Mouse (Mus musculus) hindbrain, embryonic 11.5 days (tissue): Measurements from ENCODE around the gene Ifit3b. TPM values are rescaled to one million over a fixed set of nuclear protein-coding genes. Genes with fewer than 3 reads are reported as not detected.
"Not testable (repeated sequence)": the region's sequence is repeated elsewhere in the genome, so short reads cannot be mapped to it uniquely, and the experiment has no call there.

Source experiments
- ATAC-seq: fragments of 200-750 bp; cut with Nextera tagmentation; 2 replicates; pipeline ENCODE4 v1.8.0; 2017; ENCODE audit warnings: mild to moderate bottlenecking, moderate TSS enrichment, moderate library complexity; ENCODE audit not compliant: low FRiP score
- DNase-seq: peaks from one replicate; pipeline ENCODE4 v3.0.0-alpha.2; 2015; ENCODE audit warnings: low spot score
- H3K27ac ChIP-seq: fragments of 300-500 bp; sonication (generic); 2 replicates; pipeline ENCODE4 v1.5.1; 2014; ENCODE audit warnings: mild to moderate bottlenecking, low read depth, low read length
- H3K27me3 ChIP-seq: fragments of 300-500 bp; sonication (generic); 2 replicates; pipeline ENCODE4 v1.6.1; 2014; ENCODE audit warnings: mild to moderate bottlenecking, low read length, moderate library complexity, mixed read lengths; ENCODE audit not compliant: control insufficient read depth, insufficient read depth
- H3K36me3 ChIP-seq: fragments of 300-500 bp; sonication (generic); 2 replicates; pipeline ENCODE4 v1.6.1; 2014; ENCODE audit warnings: mild to moderate bottlenecking, low read length, moderate library complexity, mixed read lengths; ENCODE audit not compliant: control insufficient read depth, insufficient read depth
- H3K4me1 ChIP-seq: fragments of 300-500 bp; sonication (generic); replicated peaks from 2 replicates; pipeline ENCODE4 v1.6.1; 2014; ENCODE audit warnings: low read length, mixed read lengths; ENCODE audit not compliant: control insufficient read depth, insufficient read depth
- H3K4me2 ChIP-seq: fragments of 300-500 bp; sonication (generic); replicated peaks from 2 replicates; pipeline ENCODE4 v1.6.1; 2014; ENCODE audit warnings: mild to moderate bottlenecking, low read depth, low read length
- H3K4me3 ChIP-seq: fragments of 300-500 bp; sonication (generic); 2 replicates; pipeline ENCODE4 v1.5.1; 2014; ENCODE audit warnings: low read depth, low read length
- H3K9ac ChIP-seq: fragments of 300-500 bp; sonication (generic); 2 replicates; pipeline ENCODE4 v1.6.1; 2014; ENCODE audit warnings: low read depth, low read length
- H3K9me3 ChIP-seq: fragments of 300-500 bp; sonication (generic); 2 replicates; pipeline ENCODE4 v1.6.1; 2016; ENCODE audit warnings: low read length; ENCODE audit not compliant: control insufficient read depth
- WGBS: fragments of 180-500 bp; shearing (Covaris S2); extraction: QIAGEN DNeasy Blood & Tissue Kit; methylation state at CpG from one replicate; pipeline ENCODE4 v1.1.7; 2014; 5-methylcytosine and 5-hydroxymethylcytosine counted together
- polyA plus RNA-seq: library from polyadenylated mRNA; unstranded; fragments of >200 nt; fragmentation: Nextera tagmentation; extraction: Ambion mirVana; gene quantifications from 2 replicates; pipeline ENCODE4 v1.2.1, GENCODE M21; 2014

The Ifit3b gene
- 0.28 TPM in 1 of 2 replicates, not detected in the other for polyA plus RNA-seq

DNA sequence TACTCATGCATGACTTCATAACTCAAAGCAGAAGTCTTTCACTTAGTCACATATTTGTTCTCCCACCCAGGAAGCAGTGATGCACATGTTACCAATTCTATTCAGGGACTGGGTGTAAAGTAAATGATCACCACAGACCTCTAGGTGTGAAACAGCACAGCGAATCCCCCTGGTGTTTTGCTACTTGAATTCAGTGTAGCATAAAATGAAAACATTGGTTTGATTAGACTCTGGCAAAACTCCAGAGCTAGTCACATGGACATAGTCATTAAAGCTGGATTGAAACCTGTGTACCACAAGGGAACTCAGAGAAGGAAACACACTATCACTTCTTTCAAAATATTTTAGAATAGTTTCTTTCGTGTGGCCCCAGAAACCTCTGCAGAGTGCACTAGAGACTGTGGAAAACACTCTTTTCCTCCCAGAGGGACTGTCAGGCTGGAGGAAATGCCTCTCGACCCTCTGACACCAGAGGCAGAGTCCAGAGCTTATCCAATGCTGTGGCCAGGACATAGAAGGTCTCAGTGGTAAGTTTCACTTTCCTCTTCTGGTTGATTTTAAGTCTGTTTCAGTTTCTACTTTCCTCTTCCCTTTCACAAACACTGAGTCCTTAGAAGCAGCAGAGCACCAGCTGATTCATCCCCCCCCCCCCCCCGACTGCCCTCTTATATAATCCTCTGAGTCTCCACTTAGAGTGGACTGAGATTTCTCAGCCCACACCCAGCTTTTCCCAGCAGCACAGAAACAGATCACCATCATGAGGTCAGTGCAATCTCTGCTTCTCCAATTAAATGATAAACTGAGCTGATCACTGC, at the start of gene Ifit3b:
TSS of gene Ifit3b (plus strand) at position 734 of the 815 bp plus-strand sequence.
- H3K4me3 ChIP-seq, H3K9ac ChIP-seq, H3K36me3 ChIP-seq, H3K27me3 ChIP-seq, DNase-seq, H3K4me1 ChIP-seq, ATAC-seq, H3K27ac ChIP-seq, H3K4me2 ChIP-seq, H3K9me3 ChIP-seq: not testable (repeated sequence)
- 65% methylated on average over 4 of the region's 4 CpGs for whole genome bisulfite sequencing

DNA sequence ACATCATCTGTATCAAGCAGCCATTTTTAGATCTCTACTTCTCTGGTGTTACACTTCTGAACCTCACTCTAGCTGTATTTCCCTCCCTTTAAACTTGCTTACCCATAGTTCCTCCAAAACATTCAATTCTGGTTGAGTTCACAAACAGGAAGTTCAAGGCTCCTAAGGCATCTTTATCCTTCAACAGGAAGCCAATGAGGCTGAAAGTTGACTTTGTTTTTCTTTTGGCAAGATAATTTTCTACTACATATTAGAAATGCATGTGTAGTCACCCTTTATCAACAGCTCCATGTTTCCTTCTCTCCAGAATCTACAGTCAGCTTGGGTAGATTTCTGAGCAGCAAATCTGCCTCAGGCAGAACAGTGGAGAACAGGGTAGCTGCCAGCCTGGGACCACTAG, 45.2 kb upstream of the Ifit3b start:
- Histone ChIP-seq H3K4me2 (no peak overlapping the region), H3K9me3 (no peaks in the 10 kb centered on the region), H3K4me3 (no peak overlapping the region), H3K27me3 (no peaks in the 10 kb centered on the region), H3K36me3 (no peaks in the 10 kb centered on the region), H3K9ac (no peak overlapping the region), H3K27ac (no peak overlapping the region), H3K4me1 (no peaks in the 10 kb centered on the region)
- DNase-seq (no peak), ATAC-seq (no peak)

DNA sequence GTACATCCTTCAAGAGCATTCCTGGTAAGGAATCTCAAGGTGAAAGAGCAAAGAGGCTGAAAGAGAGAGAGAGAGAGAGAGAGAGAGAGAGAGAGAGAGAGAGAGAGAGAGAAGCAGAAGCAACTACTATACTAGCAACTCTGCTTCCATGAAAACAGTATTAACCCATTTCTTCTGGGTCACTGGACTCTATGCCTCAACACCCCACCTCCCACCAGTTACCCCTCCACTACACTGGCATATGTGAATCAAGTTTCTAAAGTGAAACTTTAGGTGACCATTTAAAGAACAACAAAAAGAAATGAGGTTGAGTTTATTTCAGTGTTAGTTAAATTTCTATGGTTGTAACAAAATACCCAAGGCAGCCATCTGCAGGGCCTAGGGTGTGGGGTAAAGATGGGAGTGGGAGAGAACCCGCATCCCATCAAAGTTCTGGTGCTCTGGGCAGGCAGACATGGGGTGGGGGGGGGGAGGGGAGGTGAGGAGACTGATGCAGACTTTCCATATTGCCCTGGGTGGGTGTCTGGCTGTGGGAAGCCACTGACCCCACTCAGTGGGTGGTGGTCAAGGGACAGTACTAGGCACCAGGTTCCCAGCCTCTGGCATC, 41.5 kb upstream of the Ifit3b start:
- ATAC-seq (no peak), DNase-seq (no peak)
- Histone ChIP-seq H3K36me3 (no peaks in the 10 kb centered on the region), H3K27me3 (no peaks in the 10 kb centered on the region), H3K4me1 (no peaks in the 10 kb centered on the region), H3K27ac (no peak overlapping the region), H3K9ac (no peak overlapping the region), H3K4me3 (no peak overlapping the region), H3K4me2 (no peak overlapping the region), H3K9me3 (no peaks in the 10 kb centered on the region)
- WGBS: 83% methylated on average over 1 of the region's 1 CpGs

DNA sequence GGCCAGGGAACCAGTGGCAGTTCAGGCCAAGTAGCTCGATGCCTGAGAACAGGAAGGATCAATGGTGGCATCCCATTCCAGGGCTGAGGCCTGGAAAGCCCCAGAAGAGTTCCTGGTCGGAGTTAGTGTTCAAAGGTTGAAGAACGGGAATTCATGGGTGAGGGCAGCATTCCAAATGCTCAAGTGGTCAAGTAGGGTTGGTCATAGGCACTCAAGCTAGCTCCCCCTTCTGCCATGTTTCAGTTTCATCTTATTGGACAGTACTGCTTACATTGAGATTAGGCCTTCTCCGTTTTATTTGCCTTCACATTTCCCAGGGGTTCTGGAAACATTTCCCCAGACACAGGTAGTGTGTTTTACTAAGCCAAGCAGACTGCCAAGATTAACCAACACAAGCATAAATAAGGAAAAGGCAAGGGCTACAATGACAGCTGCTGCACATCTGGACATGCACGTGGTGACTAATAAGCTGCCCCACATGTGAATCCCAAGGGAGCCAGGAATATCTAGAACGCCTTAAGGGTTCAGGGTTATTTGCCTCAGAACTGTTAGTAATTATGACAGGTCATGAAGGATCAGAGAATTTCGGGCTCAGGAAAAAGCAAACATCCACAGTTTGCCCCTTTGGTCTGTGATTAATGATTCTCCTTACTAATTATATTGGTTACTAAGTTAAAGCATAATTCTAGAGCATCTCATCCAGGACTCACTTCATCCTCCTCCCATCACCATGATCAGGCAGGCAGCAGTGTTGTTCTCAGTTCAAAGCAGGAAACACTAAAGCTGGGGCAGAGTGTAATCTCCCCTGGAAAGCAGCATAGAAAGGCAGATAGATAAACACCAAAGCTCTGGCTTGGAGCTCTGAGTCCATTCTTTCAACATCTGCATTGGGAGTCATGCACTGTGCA, 38.5 kb upstream of the Ifit3b start:
- Histone ChIP-seq H3K9ac (no peak overlapping the region), H3K27me3 (no peaks in the 10 kb centered on the region), H3K4me2 (no peak overlapping the region), H3K9me3 (no peaks in the 10 kb centered on the region), H3K4me3 (no peak overlapping the region), H3K36me3 (no peaks in the 10 kb centered on the region), H3K27ac (no peak overlapping the region), H3K4me1 (no peaks in the 10 kb centered on the region)
- ATAC-seq: no peak
- 78% methylated on average over 7 of the region's 7 CpGs for WGBS
- DNase-seq: no peak

DNA sequence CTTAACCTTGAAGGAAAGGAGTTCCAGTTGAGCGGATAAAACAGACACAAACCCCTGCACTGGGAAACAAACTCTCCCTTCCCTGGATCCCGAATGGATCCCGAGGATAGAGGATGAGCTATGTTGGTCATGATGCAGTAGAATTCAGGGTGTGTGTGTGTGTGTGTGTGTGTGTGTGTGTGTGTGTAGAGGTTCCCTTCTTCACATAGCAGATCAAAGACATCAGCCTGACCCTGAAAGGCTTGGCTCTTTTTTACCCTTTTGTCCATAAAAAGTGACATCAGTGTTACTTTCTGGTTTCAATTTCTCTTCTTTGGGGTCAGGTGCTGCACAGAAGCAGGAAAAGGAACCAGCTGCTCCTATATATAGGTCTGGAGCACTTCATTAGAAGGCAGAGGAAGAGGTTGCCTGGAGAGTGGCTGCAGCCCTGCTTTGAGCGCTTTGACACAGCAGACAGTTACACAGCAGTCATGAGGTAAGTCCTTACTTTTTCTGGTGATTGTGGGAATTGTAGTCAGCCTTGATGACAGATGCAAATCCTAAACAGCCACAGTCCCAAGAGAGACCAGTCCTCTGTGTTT, 37.8 kb upstream of the Ifit3b start:
- H3K36me3 ChIP-seq: no peaks in the 10 kb centered on the region
- no peak overlapping the region for H3K27ac ChIP-seq
- WGBS: 76% methylated on average over 4 of the region's 4 CpGs
- H3K4me3 ChIP-seq: no peak overlapping the region
- H3K9me3 ChIP-seq: no peaks in the 10 kb centered on the region
- no peak overlapping the region for H3K9ac ChIP-seq
- H3K4me2 ChIP-seq: no peak overlapping the region
- no peak for ATAC-seq
- H3K27me3 ChIP-seq: no peaks in the 10 kb centered on the region
- no peaks in the 10 kb centered on the region for H3K4me1 ChIP-seq
- DNase-seq: no peak

DNA sequence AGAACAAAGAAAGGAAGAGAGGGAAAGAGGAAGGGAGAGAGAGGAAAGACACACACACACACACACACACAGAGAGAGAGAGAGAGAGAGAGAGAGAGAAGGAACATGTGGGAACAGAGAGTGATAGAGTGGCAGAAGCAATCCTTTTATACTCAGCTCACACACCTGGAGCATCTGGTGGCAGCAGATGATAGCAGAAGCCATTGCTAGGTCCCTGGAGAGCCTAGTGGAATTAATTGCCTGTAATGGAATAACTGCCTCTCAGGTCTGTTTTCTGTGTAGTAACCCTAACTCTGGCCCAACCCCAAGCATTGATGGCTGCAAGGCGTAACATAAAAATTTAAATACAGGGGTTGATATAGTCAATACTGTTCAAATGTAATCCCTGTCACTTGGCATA, 36.7 kb upstream of the Ifit3b start:
- no peak overlapping the region for H3K9ac ChIP-seq
- DNase-seq (no peak), ATAC-seq (no peak)
- no peaks in the 10 kb centered on the region for H3K9me3 ChIP-seq
- H3K4me3 ChIP-seq: no peak overlapping the region
- H3K4me1 ChIP-seq: no peaks in the 10 kb centered on the region
- no peak overlapping the region for H3K4me2 ChIP-seq
- H3K36me3 ChIP-seq: no peaks in the 10 kb centered on the region
- WGBS: 94% methylated on average over 1 of the region's 1 CpGs
- H3K27ac ChIP-seq: no peak overlapping the region
- H3K27me3 ChIP-seq: no peaks in the 10 kb centered on the region

DNA sequence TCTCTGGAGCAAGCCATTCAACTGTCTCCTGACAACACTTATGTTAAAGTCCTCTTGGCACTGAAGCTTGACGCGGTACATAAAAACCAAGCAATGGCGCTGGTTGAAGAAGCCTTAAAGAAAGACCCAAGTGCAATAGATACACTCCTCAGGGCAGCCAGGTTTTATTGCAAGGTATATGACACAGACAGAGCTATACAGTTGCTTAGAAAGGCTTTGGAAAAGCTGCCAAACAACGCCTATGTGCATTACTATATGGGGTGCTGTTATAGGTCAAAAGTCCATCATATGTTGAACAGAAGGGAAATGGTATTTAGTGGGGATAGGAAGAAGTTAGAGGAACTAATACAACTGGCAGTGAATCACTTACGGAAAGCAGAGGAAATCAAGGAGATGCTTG, 34.1 kb upstream of the Ifit3b start:
- no peaks in the 10 kb centered on the region for H3K9me3 ChIP-seq
- no peak overlapping the region for H3K9ac ChIP-seq
- ATAC-seq (no peak), DNase-seq (no peak)
- H3K27ac ChIP-seq: no peak overlapping the region
- no peak overlapping the region for H3K4me2 ChIP-seq
- H3K4me3 ChIP-seq: no peak overlapping the region
- H3K36me3 ChIP-seq: no peaks in the 10 kb centered on the region
- WGBS: 89% methylated on average over 5 of the region's 5 CpGs
- no peaks in the 10 kb centered on the region for H3K4me1 ChIP-seq
- no peaks in the 10 kb centered on the region for H3K27me3 ChIP-seq

DNA sequence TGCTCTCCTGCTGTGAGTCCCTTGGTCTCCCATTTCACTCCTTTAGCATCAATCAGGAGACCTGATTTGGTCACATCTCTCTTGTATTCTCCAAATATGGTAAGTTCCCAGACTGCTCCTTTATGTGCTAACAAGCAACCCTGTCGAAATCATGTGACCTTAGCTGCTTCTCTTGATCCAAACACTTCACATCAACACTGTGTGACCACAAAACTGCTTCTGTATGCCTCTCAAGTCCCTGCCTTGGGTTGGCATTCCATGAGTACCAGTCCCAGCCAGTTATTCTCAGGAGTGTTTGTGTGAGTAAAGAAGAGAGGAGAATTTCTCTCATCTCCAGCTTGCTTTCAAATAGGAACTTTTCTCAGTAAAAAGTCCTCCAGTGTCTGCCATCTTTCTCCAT, 30.6 kb upstream of the Ifit3b start:
- Histone ChIP-seq H3K4me1 (no peaks in the 10 kb centered on the region), H3K27ac (no peak overlapping the region), H3K9me3 (no peaks in the 10 kb centered on the region), H3K36me3 (no peaks in the 10 kb centered on the region), H3K4me3 (no peak overlapping the region), H3K9ac (no peak overlapping the region), H3K4me2 (no peak overlapping the region), H3K27me3 (no peaks in the 10 kb centered on the region)
- 75% methylated on average over 1 of the region's 1 CpGs for WGBS
- DNase-seq (no peak), ATAC-seq (no peak)
